Mouse (Mus musculus) liver (tissue): Measurements from ENCODE around the gene Gtf2i.

Experiments
- DNase-seq: peaks from one replicate; pipeline ENCODE4 v3.0.0-alpha.2; 2020; ENCODE audit warnings: mixed read lengths

Gene Gtf2i

DNA sequence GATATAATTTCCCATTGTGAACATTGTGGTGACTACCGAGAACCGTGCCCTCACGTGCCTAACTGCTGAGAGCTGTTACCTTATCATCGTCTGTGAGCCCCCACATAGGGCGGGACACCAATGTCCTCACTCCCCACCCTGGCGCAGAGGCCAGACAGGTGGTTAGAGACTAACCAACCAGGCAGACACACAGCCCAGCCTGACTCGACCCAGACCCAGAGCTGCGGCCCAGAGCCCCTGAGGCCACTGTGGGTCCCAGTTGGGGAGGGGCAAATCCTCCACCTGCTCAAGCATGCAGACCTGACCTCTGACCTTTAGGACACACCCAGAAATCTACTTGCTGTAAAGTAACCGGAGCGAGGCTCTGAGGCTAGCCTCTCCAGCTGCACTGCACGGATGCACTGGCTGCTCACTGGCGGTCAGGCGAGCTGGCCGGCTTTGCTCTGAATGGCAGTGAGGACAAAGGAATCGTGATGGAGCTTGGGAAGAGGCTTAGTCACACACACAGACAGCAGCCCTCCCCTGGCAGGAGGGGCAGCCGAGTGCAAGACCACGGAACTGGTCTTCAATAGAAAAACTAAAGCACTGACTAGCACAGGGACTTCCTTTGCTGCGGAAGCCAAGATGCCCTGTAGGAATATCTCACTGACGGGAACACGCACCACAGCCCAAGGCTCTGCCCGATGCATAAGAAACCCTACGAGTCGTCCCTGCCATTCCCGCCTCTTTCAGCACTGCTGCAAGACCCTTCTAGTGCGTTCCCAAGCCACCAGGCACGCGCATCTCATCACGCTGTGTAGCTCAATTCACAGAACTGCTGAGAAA, 76.4 kb downstream of the Gtf2i start:
- no peak for DNase-seq

DNA sequence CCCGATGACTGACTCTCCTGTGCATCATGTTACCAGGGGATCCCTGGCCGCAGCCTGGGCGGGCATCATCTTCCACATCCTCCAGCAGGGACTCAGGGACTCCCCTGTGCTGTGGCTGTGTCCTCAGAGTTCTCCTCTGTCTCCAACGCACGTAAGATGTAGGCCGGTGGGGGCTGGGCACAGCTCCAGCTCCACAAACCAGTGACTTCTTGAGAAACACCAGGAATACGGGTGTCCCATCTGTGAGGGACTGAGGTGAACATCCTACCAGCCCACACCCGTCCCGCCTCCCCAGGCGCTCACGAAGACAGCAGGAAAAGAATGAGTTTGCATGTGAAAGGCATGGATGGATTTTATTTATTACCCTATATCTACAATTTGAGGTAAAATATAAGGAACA, 77.1 kb downstream of the Gtf2i start:
- no peak for DNase-seq

DNA sequence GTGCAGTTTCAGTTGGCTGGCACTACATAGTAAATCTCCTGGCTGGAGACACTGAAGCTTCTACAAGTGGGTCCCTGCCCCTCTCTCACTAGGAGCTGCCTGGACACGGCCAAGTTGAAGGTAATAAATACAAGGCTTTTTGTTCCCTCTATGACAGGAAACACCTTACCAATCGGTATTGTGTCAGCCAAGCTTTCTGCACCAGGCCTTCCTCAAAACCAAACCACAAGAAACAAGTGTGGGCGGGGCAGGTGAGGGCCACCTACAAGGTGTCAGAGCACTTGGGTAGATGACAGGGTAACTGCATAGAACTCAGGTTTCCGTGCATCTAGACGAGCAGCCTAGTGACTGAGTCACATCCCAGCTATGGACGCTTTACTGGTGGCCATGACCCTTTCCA, 77.8 kb downstream of the Gtf2i start:
- DNase-seq: no peak

DNA sequence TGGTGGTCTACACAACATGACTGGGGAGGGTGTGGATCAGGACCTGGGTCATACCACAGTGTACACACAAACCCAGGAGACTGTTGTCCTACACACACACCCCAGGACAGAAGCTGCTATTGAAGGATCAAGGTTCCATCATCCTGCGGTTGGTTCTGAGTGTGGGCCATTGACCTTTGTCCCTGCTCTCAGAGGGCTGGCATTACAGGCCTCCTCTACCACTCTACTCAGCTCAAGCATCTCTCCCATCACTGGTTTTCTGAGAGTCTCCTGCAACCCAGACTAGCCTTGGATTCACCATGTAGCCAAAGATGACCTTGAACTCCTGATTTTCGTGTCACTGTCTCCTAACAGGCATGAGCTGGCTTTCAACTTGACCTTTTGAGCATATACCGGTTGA, 78.3 kb downstream of the Gtf2i start:
- DNase-seq: no peak

DNA sequence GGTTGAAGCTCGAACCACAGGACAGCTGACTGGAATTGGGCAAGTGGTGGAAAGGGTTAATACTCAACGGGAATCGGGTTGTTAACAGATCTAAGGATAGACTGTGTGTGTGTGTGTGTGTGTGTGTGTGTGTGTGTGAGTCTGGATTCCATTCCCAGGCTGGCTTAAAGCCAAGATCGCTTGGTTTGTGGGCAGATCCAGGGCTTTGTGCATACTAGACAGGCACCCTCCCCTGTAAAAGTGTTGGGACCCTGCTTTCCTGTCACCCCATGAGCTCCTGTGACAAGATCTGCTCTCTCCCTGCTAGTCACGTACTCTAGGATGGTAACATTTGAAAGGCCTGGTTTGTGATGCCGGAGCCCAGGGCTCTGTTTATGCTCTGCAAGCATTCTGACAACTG, 79.4 kb downstream of the Gtf2i start:
- no peak for DNase-seq

DNA sequence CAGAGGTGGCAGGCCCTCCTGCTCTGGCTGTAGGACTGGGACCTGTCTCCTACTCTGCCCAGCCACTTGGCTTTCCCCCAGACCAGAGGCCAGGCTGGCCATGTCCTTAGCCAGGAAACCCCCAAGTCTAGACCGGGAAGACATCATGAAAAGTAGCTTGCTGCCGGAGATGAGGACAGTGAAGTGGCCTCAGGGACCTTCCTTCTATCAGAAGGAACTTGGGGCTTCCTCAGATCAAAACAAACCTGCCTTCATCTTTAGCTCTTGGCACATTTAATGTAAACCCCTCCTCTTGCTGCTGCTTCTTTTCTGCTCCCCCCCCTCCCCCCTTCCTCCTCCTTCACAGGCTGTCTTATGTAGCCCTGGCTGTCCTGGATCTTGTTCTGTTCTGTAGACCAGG, 80.4 kb downstream of the Gtf2i start:
- no peak for DNase-seq

DNA sequence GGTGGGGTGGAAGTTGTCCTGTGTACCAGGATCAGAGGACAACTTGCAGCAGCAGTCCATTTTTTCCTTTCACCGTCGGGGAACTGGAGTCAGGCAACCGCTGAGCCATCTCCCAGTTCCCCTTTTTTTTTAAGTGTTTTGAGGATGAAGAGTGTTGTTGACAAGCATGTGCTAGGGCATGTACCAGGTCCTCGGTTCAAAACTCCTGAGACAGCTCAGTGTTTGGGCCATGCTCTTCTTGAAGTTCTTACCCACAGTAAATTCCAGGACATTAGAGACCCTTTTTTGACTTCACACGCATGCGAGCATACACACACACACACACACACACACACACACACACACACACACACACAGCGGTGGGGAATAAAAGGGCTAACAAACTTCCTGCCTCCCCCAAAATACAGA, 81.3 kb downstream of the Gtf2i start:
- DNase-seq: no peak

DNA sequence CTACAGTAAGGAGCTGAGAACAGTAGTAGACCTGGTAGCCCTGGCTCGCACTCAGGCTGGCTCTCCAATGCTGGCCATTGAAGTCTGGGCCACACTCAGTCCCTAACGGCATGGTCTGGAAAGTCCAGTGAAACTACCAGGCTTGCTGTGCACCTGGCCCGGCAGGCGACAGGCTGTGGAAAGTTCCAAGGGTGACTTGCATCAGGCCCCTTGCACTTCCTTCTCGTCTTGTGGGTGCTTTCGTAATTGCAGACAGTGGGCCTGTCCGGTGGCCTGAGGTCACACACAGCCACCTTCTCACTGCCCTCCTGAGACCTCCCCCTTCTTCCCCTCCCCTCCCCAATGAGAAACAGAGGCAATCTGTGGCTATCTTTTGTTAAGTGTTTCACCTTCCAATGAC, 82.0 kb downstream of the Gtf2i start:
- DNase-seq: peak; percentile 36

DNA sequence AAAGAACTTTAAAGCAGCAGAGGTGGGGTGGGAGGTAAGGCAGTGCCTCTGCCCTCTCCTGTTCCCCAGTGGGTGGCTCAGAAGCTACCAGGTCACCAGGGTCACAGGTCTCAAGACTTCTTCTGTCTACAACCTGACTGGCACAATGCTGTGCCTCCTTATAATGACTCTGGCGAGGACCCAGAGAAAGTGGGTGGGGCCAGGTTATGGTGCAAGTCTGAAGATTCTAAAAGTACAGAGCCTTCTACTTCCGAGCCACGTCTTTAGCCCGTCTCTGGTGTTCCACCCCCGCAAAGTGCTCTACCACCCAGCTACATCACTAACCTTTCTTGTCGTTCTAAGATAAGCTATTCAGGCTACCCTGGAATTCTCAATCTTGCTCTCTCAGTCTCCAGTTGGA, 82.4 kb downstream of the Gtf2i start:
- no peak for DNase-seq

DNA sequence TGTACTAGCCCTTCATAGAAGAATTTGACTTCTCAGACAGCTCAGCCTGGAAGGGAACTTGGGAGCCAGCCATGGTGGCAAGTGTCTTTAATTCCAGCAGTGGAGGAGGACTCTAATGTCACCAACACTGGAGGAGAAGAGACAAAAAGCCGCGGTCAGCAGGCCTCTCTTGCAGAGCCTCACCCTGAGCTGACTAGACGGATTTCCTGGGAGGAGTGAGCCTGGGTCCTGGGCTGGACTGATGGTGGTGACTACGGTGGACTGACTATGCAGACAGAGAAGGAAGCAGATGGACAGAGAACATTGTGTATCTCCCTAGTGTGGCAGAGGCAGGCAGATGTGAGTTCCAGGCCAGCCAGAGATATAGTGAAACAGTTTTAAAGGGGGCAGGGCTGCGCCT, 83.2 kb downstream of the Gtf2i start:
- no peak for DNase-seq

DNA sequence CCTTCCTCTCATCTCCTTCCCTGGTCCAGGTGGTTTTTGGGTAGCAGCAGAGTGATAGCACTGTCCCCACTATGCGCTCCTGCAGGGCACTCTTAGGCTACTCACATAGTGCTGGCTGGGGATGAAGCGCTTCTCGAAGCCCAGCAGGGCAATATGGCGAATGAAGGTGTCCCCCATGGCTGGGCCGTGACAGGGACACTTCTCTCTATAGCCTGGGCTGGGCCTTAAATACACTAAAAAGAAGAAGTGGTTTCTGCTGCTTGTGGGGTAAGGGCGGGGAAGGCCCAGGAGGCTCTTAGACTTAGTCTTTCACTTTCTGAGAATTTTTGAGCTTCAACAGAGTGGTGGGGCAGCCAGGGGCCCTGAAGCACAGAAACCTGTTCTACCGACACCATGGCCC, 85.2 kb downstream of the Gtf2i start, which contains the start of gene Ncf1:
TSS of gene Ncf1 (minus strand) at position 235 of the 400 bp plus-strand sequence.
- DNase-seq: no peak

DNA sequence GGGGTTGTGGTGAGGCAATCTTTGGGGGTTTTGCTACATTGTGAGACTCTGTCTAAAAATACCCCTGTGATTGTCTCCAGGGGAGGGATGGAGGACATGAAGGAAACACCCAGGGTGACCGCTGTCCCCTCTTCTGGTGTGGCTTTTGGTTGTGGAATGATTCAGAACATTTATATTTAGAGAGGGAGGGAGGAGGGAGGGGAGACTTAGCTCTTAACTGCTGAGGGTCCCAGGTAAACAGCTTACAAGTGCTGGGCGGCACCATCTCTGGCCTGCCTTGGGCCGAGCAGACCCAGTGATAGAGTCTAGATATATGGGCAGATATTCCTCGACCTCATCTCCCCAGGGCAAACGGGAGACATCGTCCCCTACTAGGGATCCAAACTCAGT, 86.3 kb downstream of the Gtf2i start:
- DNase-seq: no peak

DNA sequence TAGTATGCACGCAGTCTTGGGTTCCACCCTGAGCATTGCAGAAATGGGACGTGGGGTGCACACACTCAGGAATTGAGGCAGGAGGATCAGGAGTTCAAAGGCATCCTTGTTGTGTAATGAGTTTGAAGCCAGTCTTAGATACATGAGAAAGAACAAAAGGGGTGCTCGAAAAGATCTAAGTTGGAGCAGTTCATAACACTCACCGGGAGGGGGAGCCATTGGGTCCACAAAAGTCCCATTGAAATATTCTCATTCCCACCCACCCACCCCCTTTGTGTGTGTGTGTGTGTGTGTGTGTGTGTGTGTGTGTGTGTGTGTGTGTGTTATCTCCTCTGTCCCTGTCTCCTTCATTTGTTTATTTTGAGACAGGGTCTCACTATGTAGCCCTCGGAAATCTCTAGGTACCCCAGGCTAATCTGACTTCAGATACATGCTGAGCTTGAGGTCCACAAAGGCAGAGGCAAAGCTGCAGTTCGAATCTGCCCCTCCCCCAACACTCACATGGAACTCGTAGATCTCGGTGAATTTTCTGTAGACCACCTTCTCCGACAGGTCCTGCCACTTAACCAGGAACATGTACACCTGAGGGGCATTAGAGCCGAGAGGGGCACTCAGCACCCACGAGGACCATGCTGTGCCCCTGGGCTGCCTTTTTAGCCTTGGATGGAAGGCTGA, 86.8 kb downstream of the Gtf2i start:
- DNase-seq: peak; percentile 53

DNA sequence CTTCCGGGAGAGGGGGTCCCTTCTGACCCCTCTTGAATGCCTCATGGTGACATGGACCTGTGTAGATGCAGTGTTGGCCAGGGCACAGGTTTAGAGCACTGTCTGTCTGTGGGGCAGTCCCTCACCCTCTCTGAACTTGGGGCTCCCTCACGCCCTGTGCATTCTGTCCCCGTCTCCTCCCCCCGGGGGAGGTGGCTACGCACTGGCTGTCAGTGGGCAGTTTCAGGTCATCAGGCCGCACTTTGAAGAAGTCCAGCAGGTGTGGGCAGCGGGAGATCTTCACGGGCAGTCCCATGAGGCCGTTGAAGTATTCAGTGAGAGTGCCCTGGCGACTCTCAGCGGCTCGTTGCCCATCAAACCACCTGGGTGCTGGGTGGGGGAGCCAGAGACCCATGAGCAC, 87.6 kb downstream of the Gtf2i start:
- DNase-seq: no peak

DNA sequence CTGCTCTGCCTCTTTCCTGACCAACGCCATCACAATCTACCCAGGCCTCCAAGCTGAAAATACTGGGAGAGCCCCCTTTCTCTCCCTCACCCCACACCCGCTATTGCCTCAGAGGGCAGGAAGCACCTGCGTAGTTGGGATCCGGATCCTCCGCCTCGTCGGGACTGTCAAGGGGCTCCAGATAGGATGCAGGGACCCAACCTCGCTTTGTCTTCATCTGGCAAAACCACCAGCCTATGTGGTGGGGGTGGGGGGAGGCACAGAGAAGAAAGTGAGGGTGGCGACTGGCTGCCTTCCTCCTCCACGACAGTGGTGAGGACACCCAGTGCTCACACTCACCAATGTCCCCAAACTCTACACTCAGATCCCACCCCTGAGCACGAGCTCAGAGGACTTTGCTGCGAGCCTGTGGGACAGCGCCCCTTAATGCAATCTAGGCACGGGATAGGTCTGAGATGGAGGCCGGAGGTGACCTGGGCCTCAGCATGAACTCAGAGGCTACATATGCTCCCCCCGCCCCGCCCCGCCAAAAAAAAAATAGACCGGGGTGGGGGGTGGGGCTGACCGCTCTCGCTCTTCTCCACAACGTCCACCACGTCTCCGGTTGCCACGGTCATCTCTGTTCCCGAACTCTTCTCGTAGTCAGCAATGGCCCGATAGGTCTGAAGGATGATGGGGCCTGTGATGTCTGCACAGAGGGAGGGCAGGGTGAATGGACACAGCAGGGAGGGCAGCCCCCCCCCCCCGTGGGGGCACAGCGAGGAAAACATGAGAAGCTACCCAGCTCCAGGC, 89.3 kb downstream of the Gtf2i start:
- DNase-seq: no peak

DNA sequence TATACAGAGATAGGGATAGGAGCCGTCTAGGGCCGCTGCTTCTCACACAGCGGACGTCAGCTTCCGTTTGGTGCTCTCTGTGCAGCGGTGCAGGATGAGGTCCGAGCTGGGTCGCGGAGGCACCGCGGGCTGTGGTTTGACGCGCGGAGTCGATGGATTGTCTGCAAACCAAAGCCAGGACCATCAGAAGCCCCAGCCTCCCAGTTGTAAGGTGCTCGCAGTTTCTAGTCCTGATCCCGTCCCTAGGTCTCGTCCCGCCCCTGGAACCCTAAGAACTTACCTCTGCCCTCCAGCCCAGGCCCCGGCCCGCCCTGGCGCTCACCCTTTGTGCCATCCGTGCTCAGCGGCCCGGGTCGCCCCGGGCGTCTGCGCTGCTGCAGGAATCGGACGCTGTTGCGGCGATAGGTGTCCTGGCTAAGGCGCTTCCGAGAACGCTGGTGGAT, 92.8 kb downstream of the Gtf2i start:
- no peak for DNase-seq

DNA sequence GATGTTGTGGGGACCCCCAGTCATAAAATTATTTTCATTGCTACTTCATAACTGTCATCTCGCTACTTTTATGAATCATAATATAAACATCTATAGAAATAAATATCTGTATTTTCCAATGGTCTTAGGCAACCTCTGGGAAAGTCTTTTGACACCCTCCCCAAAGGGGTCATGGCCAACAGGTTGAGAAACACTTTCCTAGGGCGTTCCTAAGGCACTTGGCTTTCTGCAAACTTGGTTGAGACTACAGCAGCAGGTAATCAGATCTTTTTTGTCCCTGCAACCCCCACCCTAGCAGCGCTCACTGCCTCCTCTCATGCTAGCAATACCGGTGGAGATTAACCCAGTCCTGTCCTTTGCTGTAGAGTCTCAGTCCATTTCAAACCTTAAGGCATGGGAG, 93.3 kb downstream of the Gtf2i start:
- DNase-seq: no peak

DNA sequence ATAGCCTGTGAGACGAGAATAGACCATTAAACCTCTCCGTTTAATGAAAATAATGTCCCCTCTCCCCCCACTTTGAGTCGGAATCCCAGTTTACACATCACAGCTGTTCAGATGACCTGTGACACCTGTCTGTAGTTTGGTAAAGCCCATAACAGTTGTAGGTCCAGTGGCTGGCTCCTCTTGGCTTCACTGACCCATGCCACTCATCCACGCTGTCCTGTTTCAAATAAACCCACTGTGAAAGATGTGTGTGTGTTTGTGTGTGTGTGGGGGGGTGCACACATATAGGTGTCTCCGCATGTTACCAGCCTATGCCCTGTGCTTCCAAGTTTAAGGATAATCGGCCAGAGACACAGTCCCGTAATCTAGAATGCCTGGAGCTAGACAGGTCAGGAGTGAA, 96.7 kb downstream of the Gtf2i start:
- no peak for DNase-seq

DNA sequence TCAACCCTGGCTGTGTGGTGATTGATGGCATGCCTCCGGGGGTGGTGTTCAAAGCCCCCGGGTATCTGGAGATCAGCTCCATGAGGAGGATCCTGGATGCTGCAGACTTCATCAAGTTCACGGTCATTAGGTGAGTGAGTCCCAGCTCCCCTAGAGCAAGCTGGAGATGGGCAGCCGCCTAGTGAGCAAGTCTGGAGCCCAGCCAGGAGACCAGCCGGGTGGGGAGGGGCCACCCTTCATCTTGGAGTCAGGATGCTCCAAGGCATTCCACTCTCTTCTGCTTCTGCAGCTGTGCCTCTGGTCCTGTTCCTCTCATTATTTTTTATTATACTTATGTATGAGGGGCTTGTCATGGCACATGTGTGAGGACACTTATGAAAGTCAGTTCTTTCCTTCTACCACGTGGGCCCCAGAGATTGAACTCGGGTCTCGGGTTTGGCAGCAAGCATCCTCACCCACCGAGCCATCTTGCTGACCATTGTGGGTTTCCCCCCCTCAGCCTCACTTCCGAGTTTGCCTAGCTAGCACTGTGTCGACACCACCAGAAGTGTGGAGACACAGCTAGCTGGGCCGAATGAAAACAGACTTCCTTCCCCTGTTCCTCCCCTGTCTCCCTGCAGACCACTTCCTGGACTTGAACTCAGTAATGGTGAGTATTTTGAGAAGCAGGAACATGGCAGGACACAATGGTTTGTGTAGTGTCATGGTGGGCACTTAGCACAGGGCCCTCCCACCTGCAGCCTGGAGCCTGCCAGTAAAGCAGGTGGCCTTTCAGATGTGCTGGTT, 100.3 kb downstream of the Gtf2i start:
- DNase-seq: no peak

DNA sequence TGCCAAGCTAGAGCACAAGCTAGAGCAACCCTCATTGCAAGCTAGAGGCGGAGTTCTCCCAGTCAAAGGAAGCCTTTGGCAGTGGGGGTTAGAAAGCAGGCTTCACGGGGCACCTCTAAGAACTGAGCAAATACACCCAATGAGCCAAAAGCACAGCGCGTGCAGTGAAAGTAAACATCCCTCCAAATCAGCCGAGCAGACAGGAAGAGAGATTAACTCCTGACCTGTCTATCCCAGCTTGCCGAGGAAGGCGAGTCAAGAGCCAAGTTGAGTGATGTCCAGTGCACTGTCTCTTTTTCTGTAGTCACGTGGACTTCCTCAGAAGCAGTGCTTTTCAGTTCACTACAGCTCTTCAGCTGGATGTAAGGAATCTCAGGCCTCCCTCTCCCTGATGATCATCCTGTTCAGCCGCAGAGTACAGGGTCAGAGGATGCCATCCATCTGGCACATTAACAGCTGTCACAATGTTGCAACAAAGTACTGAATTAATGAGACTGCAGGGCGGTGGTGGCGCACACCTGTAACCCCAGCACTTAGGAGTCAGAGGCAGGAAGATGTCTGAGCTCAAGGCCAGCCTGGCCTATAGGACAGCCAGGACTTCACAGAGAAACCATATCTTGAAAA, 104.5 kb downstream of the Gtf2i start:
- DNase-seq: peak; percentile 30

DNA sequence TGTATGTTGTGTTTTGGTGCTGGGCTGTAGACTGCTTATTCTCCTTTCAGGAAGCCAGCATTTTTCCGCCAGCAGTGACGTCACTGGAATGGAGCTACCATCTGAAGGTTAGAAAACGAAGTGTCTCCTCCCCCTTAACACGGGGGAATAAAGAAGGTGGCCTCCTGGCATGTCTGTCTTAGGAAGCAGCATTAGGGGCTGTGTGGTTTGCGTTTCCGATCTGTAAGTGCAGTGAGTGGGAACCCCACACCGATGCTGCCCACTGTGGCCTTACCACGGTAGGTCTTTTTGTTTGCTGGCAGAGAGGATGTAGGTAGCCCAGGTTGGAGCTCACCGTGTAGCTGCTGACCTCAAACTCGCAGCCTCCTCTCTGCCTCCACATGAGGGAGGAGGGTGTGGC, 107.8 kb downstream of the Gtf2i start:
- DNase-seq: no peak

DNA sequence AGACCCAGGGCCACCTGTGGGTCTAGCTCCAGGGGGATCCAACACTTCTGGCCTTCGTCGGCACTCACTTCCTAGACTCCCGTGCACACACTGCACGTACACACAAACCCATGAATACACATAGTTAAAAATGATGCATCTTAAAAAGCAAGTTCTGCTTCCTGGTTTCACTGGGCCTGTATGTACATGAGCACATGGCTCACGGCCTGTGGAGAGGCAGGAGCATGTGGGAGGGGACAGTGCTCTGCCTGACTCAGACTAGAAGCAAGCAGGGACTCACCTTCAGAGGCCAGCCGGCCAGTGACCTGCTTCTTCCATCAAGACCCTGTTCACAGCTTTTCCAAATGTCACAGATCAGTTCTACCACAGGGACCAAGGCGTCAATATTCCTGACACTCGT, 120.9 kb downstream of the Gtf2i start:
- no peak for DNase-seq
